Comparison of ENCODE assay signal across 8 mouse cellular contexts in the genomic region with DNA sequence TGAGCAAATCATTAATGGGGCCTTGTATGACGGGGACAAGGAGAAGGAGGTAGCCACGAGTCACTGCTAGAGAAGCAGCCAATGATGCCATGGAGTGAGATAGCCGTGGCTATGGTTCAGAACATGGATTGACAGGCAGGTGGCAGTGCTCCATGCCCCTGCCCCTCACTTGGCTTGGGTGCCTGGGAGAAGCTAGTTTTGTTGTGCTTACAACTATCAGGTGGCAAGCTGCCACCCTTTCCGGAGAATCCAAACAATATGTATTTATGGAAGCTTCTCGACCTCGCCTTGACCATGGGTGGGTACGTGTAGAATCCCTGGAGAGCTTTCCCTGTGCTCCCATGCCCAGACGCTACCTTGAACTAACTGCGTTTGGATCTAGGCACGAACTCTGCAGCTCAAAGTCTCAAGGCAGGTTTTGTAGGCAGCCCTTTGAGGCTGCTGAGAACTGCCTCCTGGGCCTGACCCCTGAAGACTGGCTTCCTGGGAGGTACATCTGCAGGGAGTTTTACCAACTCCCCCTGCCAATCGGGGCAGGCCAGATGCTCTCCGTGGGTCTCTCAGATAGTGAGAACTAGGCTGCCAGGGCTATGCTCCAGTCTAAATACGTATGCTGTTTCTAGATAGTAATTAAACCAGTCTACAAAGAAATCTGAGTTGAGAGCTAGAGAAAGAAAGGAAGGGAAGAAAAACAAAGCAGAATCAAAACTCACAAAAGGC. TPM values are rescaled to one million over a fixed set of nuclear protein-coding genes. Genes with fewer than 3 reads are reported as not detected.
A peak's percentile ranks its signal among the peaks of the same experiment; 100 is the strongest.
DNase-seq lines count a peak whose midpoint lies in the region; ATAC-seq and TF ChIP-seq lines count a peak whose summit lies in the region.

No protein-coding gene starts in this region.

- no peak for TF ChIP-seq POLR2A in limb, embryonic 14.5 days (IDR thresholded peaks at IDR 0.05; ENCODE audit: borderline replicate concordance, extremely low read depth, insufficient read depth, insufficient read length)

- peak; percentile 24 for TF ChIP-seq CTCF in left cerebral cortex, adult 2 months (IDR thresholded peaks at IDR 0.05)

- intact Hi-C loops in left cerebral cortex, adult 2 months (cut with DNase I) = loop anchor here (5.0 kb wide), 1 partner anchor 83 kb away; no protein-coding TSS in a partner anchor
- intact Hi-C loops in left cerebral cortex, postnatal 25 days (cut with DNase I) = no loop called here

- H3K9me3 ChIP-seq in forebrain, embryonic 13.5 days (replicated peaks) = no peaks in the 10 kb centered on the region
- H3K9me3 ChIP-seq in limb, embryonic 14.5 days (ENCODE audit: control insufficient read depth, low read length) = no peaks in the 10 kb centered on the region

- H3K4me3 ChIP-seq in left cerebral cortex, adult 2 months = no peak overlapping the region
- no peak overlapping the region for H3K4me3 ChIP-seq in forebrain, embryonic 13.5 days
- H3K4me3 ChIP-seq in limb, embryonic 14.5 days (replicated peaks; ENCODE audit: low read length) = no peak overlapping the region

- peak overlapping the region; percentile 81 for H3K27ac ChIP-seq in left cerebral cortex, adult 2 months
- H3K27ac ChIP-seq in forebrain, embryonic 13.5 days = peak overlapping the region; percentile 91
- peak overlapping the region; percentile 49; the same call in 1 of the 2 replicates for H3K27ac ChIP-seq in limb, embryonic 14.5 days (replicated peaks; ENCODE audit: low read depth, low read length)

- ATAC-seq in forebrain, embryonic 13.5 days = peak; percentile 14; the same call in 1 of the 2 replicates
- no peak for ATAC-seq in limb, embryonic 14.5 days (ENCODE audit: low FRiP score, low read depth)

- H3K36me3 ChIP-seq in forebrain, embryonic 13.5 days (ENCODE audit: poor library complexity, severe bottlenecking) = no peaks in the 10 kb centered on the region
- H3K36me3 ChIP-seq in limb, embryonic 14.5 days (ENCODE audit: control insufficient read depth, insufficient read depth, low read length) = no peaks in the 10 kb centered on the region

- DNase-seq in left cerebral cortex, adult 2 months (ENCODE audit: extremely low spot score in 1 of 2, low spot score in 2 of 2) = no peak
- no peak for DNase-seq in left cerebral cortex, postnatal 25 days (ENCODE audit: low spot score in 2 of 2)
- DNase-seq in limb, embryonic 14.5 days (ENCODE audit: low spot score) = no peak
- peak; percentile 42 for DNase-seq in retina, embryonic 14.5 days (ENCODE audit: low spot score)
- DNase-seq in urinary bladder, postnatal 10 days (ENCODE audit: low spot score) = no peak
- DNase-seq in layer of hippocampus, adult 9-10 months (ENCODE audit: low spot score) = no peak
- DNase-seq in layer of hippocampus, postnatal 14 days (ENCODE audit: low spot score in 2 of 2) = no peak

- peak overlapping the region; percentile 40 for H3K9ac ChIP-seq in forebrain, embryonic 13.5 days
- H3K9ac ChIP-seq in limb, embryonic 14.5 days (ENCODE audit: low read depth, low read length, severe bottlenecking) = peak overlapping the region; percentile 34; the same call in 1 of the 2 replicates

- H3K4me1 ChIP-seq in forebrain, embryonic 13.5 days = peaks cover 75% of the 10 kb centered on the region
- peaks cover 20% of the 10 kb centered on the region for H3K4me1 ChIP-seq in limb, embryonic 14.5 days (ENCODE audit: control insufficient read depth, insufficient read depth, low read length)

- 37% methylated on average over 13 of the region's 13 CpGs for WGBS in forebrain, embryonic 13.5 days
- 61% methylated on average over 13 of the region's 13 CpGs for WGBS in limb, embryonic 14.5 days

- 0 out of 2 replicates have a peak, but pooled peaks cover 5% of the 10 kb centered on the region for H3K27me3 ChIP-seq in forebrain, embryonic 13.5 days
- no peaks in the 10 kb centered on the region for H3K27me3 ChIP-seq in limb, embryonic 14.5 days (ENCODE audit: control insufficient read depth, insufficient read depth, low read length)

- peak overlapping the region; percentile 47 for H3K4me2 ChIP-seq in forebrain, embryonic 13.5 days
- H3K4me2 ChIP-seq in limb, embryonic 14.5 days (replicated peaks; ENCODE audit: low read depth, low read length, severe bottlenecking) = peak overlapping the region; percentile 34; the same call in 1 of the 2 replicates

RNA-seq across cellular contexts. Expression of a gene that starts 54.2 kb away (rescaled TPM):
- 10 to 100 TPM; 25.8 to 27.3 TPM for total RNA-seq in left cerebral cortex, adult 2 months (2021)
- total RNA-seq in left cerebral cortex, postnatal 25 days (2021) = 10 to 100 TPM; 24.1 to 27.4 TPM
- 49.0 and 56.6 TPM in 2 replicates for polyA plus RNA-seq in forebrain, embryonic 13.5 days (2015; fragmentation: Nextera tagmentation; extraction: Ambion mirVana)
- 67.6 and 68.2 TPM in 2 replicates for polyA plus RNA-seq in limb, embryonic 14.5 days (2012; rRNA removed)
- polyA plus RNA-seq in limb, embryonic 14.5 days (2014; fragmentation: Nextera tagmentation; extraction: Ambion mirVana) = 37.6 and 40.2 TPM in 2 replicates
- 10 to 100 TPM; 24.4 to 26.5 TPM for total RNA-seq in layer of hippocampus, postnatal 14 days (2021)
